Mouse (Mus musculus) thymus, postnatal 14 days (tissue): Measurements from ENCODE around the gene Hyal3.
A peak's percentile ranks its signal among the peaks of the same experiment; 100 is the strongest.

ENCODE experiments used
- DNase-seq: peaks from one replicate; pipeline ENCODE4 v3.0.0; 2021

The Hyal3 gene

DNA sequence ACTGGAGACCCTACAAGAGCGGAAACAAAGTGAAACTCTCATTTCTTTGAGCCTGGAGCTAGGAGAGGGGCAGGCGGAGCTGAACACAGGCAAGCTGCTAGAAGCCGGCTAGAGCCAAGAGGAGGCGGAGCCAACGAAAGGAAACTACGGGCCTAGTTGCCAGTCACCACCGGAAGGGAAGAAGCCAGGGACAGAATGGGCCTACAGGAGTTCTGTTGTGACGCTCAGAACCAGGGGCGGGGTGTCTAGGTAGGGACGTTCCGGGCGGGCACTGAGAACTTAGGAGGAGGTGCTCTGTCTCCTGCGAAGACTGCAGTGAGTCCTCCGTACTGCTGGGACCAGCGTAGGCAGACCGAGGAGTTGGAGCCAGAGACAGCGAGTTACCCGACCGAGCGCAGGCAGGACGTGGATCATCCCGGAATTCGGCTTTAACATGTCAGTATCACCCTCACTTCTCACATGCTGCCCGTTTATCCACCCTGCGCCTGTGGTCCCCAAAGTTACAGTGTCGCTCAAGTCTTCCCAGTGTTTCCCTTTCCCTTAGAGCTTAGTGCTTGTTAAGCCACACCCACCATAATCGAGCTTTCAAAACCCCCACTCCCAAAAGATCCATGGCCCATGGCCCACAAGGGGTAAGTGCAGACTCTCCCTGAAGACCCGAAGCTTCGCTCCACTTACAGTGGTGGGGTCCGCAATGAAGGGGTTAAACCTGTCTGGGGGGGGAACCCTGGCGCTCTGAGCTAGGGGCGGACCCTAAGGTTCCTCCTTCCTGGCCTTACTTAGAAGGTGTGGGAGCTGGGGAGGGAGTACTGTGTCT lies at the start of gene Hyal3:
Hyal3 (plus strand) TSS at position 318 of the 817 bp plus-strand sequence.
- DNase-seq: peak; percentile 89

DNA sequence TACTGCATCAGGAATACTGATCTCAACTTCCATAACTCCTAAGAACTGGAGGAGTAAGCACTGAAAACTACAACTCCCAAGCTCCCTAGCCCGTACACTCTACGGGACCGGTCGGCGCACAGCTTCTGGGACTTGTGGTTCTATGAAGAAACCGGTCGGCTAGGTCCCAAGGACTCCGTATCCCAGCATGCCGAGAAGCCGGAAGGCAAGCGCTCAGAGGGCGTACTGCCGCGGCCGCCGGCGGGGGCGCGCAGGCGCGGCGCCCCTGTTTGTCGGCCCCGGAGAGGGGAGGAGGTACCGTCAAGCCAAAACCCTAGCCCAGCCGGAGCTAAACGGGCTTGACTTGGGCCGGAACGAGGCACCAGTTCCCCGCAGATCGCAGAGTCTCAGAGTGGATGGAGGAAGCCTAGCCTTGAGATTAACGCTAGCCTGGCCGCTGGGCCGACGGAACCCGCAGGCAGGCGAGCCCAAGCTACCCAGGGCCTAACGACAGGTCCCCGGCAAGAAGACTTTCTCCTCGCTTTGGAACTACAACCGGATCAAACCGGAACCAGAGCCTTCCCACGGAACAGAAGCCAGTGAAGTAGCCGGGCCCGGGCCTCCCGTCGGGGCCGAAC lies 46.7 kb upstream of the Hyal3 start, which contains the start of gene Tmem115:
Tmem115 (plus strand) TSS at position 155 of the 617 bp plus-strand sequence.
- peak; percentile 92 for DNase-seq

DNA sequence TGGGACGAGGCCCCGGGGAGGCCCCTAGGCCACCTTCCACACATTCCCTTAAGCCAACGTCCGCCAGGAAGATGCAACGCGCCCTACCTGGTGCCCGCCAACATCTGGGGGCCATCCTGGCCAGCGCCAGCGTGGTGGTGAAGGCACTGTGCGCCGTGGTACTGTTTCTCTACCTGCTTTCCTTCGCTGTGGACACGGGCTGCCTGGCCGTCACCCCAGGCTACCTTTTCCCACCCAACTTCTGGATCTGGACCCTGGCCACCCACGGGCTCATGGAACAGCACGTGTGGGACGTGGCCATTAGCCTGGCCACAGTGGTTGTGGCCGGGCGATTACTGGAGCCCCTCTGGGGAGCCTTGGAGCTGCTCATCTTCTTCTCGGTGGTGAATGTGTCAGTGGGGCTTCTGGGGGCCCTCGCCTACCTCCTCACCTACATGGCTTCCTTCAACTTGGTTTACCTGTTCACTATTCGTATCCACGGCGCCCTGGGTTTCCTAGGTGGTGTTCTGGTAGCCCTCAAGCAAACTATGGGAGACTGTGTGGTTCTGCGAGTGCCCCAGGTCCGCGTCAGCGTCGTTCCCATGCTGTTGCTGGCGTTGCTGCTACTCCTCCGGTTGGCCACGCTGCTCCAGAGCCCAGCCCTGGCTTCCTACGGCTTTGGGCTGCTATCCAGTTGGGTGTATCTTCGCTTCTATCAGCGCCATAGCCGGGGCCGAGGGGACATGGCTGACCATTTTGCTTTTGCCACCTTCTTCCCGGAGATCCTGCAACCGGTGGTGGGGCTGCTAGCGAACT lies 46.0 kb upstream of the Hyal3 start:
- DNase-seq: peak; percentile 35

DNA sequence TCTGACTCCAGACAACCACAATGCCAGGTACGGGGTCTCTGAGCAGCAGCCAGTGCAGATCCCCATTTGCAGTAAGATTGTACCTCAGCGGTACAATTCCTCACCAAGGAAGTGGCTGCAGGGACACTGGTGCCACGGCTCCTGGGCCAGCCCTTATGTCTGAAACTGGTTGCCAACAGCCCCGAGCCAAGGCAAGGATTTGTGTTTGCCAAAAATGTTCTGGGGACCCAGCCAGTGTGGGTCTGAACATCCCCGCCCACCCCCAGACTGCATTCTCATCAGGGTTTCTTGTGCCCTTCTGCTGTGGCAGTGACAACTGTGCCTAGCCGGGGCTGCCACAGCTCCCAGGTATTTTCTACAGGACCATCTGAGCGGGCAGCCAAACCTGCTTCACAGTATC lies 42.4 kb upstream of the Hyal3 start:
- DNase-seq: no peak

DNA sequence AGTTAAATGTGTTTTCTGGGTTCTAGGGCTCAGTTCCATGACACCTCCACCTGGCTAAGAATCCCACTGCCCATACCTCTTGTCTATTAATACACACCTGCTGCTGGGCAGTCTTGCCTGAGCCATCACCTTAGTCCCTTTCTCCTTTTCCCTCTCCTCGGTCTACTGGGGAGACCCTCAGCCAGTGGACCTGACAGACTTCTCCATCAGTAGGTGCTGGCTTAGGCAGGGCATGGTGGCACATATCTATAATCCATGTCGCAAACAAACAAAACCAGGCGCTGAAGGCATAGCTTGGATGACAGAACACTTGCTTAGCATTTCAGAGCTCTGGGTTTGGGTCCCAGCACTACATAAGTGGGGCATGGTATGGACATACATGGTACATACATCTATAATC lies 41.9 kb upstream of the Hyal3 start:
- no peak for DNase-seq

DNA sequence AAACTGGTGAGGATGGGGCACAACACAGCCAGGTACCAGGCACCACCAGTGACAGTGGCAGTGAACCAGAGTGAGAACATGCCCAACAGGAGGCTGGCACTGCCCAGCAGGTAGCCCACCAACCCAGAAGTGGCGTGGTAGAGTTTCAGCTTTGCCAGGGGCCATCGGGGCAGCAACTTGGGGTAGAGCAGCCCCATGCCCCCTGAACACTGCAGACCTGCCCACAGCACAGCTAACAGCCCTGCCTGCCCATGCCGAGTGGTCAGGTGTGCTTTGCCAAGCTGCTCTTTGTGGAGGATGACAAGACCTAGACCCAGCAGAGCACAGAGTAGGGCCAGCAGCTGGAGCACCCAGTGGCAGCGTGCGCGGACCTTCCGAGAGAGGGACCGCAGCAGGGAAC lies 40.7 kb upstream of the Hyal3 start:
- no peak for DNase-seq

DNA sequence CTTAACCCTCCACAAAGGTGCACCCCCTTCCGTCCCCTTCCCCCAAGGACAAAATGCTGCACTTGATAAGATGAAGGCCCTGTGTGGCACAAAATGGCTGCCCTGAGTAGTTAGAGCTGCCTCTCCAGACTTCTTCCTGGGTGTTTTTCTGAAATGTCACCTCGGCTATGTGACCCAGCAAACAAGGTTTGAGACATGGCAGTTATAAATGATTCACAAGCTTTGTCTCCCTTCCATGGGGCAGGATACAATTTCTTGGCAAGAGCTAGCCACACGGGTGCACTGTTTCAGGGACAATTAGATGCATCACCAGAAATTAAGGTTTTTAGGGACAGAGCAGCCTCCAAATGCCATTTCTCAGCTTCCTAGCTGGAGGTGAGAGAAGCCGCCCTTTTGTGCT lies 40.2 kb upstream of the Hyal3 start:
- no peak for DNase-seq

DNA sequence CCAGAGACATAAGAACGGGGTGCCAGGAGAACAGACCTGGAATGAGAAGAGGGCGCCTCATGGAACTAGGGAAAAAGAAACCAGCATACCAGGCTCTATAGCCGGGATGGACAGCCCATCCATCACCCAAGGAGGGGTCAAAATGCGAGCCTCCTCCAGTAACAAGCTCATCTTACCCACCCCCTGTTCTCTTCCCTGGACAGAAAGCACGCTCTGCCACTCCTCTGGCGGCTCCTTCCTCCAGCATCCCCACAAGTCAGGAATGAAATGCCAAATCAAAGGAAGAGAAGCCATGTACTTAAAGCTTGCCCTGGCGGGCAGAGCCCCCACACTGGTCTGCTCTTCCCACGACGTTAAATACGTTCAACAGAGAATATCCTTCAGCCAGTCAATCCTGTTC lies 39.6 kb upstream of the Hyal3 start:
- DNase-seq: no peak

DNA sequence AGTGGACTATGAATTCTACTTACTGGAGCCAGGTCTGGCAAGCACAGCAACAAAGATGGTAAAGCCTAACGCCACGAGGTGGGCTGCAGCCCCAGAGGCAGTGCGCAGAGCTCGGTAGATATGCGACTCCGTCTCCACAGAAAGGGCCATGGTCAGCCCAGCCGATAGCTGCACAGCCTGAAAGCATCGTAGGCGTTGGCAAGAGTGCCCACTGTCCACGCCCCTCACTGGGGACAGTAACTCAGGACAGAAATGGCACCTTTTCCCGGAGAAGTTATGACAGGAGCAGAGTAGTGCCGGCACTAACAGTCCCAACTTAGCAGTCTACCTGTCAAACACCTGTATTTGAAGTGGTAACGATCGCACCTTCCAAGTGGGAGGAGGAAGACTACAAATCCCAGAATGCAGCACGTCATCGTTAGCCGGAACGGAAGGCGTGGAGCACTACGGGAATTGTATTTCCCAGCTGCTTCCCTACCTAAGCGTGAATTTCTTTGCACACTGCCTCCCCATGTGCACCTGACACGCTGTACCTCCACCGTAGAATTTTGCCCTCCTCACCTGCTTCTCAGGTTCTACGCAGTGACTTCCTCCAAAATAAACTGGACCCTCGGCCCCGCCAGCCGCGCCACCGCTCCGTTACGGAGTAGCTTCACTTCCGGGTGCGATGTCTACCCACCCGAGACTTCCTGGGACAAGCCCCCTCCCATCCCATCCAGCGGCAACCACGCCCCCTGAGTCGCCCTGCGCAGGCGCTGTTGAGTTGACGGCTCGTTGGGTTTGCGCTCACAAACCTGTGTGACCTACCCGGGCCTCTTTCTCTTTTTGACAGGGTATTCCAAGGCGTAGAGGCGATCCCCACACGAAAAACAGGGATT lies 38.9 kb upstream of the Hyal3 start, which contains the start of the genes Cyb561d2 and Nprl2:
Cyb561d2 (minus strand) TSS at position 720 of the 878 bp plus-strand sequence.
Nprl2 (plus strand) TSS at position 753 of the 878 bp plus-strand sequence.
- peak; percentile 98 for DNase-seq

DNA sequence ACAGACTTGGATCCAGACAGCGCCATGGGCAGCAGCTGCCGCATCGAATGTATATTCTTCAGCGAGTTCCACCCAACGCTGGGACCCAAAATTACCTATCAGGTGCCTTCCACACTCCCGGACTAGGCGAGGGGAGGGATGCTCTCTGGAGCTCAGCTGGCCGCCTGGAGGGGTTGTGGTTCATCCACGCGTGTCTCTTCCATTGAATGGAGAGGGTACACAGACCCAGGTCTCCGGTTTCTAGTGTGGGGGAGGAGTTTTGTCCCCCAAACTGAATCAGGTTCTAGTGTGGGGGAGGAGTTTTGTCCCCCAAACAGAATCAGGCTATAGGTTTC lies 38.3 kb upstream of the Hyal3 start:
- DNase-seq: no peak

DNA sequence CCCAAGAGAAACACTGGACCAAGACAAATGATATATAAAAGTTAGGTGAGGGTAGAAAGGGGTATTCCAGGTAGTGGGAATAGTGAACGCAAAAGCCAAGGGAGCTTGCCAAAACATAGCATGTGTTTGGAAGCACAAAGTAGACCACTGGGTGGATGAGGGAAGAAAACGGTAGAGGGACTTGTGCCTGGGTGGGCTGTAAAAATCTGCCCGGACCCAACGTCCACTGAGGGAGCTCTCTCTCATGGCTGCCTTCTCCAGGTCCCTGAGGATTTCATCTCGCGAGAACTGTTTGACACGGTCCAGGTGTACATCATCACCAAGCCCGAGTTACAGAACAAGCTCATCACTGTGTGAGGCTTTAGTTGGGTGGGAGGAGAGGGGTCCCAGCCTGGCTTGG lies 37.9 kb upstream of the Hyal3 start:
- DNase-seq: no peak

DNA sequence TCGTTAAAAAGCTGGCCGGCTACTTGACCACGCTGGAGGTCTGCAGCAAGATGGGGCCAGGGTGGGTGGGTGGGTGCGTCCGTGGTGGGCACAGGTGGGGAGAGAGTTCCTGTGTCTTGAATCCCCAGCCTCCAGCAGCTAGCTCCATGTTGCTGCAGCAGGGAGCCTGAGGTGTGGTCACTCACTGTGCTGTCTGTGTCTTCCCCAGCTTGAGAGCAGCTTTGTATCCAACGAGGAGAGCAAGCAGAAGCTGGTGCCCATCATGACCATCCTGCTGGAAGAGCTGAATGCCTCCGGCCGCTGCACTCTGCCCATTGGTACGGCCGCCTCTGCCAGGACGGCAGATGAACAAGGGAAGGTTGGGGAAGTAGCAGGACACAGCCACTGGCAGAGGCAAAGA lies 37.3 kb upstream of the Hyal3 start:
- no peak for DNase-seq

DNA sequence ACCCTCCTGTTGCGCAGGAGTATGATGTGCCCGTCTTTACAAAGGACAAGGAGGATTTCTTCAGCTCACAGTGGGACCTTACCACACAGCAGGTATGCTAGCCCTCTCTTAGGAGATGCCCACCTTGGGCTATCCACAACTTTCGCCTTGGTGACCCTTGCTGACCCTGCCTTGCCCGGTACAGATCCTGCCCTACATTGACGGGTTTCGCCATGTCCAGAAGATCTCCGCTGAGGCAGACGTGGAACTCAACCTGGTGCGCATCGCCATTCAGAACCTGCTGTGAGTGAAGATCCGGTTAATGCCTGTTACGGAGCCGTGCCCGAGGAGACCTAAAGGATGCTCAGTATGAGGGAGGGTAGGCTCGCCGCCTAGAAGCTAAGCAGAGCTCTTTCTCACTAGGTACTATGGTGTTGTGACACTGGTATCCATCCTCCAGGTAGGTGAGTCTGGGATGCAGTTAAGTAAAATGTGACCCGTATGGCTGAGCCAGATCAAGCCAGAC lies 36.4 kb upstream of the Hyal3 start:
- DNase-seq: no peak

DNA sequence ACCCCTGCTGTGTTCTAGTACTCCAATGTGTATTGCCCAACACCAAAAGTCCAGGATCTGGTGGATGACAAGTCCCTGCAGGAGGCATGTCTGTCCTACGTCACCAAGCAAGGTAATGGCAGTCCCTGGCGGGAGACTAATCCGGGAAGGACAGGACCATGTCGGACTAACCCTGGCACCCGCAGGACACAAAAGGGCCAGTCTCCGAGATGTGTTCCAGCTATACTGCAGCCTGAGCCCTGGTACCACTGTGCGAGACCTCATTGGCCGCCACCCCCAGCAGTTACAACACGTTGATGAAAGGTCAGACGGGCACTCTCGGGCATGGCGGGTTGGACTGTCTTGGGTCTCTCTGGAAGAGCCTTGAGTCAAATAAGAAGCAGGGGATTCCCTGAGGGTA lies 35.9 kb upstream of the Hyal3 start:
- no peak for DNase-seq

DNA sequence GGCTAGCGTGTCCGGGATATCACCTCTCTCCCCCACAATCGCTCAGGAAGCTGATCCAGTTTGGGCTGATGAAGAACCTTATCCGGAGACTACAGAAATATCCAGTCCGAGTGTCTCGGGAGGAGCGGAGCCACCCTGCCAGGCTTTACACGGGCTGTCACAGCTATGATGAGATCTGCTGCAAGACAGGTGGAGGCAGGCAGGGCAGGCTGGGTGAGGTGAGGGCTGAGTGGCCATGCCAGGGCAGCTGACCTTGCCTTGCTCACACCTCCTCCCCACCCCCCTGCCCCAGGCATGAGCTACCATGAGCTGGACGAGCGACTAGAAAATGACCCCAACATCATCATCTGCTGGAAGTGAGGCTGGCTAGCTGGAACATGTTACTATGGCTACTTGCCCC lies 35.4 kb upstream of the Hyal3 start:
- no peak for DNase-seq

DNA sequence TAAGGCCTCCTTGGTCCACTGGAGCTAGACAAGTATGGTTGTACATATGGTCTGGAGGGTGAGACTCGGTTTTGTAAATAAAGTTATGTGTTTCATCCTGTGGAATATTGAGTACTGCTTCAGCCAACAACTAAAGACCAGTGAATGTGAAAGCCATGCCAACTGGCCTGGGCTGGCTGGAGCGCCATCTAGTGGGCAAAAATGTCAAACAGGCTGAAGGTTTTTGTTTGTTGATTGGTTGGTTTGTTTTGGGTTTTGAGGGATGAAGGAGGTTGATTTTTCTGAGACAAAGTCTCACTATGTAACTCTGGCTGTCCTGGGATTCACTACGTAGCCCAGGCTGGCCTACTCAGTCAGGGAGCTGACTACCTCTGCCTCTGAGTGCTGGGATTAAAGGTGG lies 35.0 kb upstream of the Hyal3 start:
- peak; percentile 79 for DNase-seq

DNA sequence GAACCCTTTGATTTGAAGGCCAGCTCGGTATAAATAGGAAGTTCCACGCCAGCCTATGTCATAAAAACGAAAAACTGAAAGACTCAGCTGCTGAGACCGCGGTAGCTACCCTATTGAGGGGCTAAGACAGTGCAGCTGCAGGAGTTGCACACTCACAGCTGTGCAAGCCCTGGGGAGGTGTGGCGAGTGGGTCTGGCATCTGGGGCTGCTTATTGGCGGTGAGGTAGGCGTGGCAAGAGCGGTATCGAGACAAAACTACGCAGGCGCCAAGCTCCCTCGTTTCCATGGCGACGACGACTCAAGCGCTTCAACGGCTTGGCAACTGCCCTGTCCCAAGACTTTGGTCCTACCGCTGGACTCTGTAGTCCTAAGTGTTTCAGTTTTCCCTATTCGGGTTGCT lies 33.6 kb upstream of the Hyal3 start, which contains the start of gene Zmynd10:
Zmynd10 (plus strand) TSS at position 273 of the 400 bp plus-strand sequence.
- DNase-seq: peak; percentile 93

DNA sequence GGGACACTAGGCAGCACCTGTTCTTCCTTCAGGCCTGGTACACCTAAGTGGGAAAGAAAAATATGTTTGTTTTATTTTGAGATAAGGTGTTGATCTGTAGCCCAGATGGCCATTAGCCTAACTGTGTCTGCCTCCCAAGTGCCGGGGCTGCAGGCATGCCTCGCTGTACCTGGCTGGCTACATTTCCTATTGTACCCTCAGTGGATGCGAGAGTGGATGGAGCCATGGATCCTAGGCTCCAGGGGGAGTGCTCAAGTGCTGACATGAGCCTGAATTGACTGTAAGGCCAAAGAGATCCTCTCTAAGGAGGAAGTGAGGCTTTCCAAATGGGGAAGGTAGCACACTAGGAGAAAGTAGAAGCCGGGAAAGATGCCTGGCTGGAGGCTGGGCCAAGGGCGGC lies 32.7 kb upstream of the Hyal3 start:
- DNase-seq: no peak

DNA sequence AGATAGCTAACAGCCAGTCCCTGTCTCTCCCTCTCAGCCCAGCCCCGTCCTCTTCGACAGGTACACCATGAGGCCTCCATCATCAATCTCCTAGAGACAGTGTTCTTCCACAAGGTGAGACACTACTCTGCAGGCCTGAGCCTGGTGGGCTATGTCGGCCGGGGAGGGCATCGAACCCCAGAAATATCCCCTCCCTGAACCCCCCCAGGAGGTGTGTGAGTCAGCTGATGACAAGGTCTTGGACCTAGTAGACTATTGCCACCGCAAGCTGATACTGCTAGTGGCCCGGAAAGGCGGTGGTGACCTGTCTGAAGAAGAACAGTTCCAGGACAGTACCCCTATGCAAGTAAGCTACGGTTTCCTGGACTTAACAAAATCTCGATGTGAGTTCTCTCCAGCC lies 31.8 kb upstream of the Hyal3 start:
- no peak for DNase-seq

DNA sequence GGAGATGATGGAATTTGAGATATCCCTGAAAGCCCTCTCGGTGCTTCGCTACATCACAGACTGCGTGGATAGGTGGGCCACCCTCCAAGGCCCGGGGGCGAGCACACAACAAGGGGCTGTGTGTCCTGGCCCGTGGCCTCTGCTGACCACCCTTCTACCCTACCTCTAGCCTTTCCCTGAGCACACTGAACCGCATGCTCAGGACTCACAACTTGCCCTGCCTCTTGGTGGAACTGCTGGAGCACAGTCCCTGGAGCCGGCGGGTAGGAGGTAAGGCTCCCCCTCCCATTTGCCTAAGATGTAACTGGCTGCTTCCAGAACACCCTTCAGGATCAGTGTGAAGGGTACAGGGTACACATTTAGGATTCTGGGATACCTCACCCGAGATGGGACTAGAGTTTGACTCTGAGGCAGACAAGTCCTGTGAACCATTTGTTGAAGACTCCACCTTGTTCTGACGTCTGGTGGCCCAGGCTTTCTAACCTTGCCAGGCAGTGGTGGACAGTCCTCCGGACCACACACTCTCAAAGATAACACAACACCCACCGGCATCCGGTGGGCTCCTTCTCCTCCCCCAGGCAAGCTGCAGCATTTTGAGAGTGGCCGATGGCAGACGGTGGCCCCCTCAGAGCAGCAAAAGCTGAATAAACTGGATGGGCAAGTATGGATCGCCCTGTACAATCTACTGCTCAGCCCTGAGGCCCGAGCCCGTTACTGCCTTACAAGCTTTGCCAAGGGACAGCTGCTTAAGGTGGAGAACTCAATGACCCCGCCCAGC lies 31.1 kb upstream of the Hyal3 start:
- no peak for DNase-seq

DNA sequence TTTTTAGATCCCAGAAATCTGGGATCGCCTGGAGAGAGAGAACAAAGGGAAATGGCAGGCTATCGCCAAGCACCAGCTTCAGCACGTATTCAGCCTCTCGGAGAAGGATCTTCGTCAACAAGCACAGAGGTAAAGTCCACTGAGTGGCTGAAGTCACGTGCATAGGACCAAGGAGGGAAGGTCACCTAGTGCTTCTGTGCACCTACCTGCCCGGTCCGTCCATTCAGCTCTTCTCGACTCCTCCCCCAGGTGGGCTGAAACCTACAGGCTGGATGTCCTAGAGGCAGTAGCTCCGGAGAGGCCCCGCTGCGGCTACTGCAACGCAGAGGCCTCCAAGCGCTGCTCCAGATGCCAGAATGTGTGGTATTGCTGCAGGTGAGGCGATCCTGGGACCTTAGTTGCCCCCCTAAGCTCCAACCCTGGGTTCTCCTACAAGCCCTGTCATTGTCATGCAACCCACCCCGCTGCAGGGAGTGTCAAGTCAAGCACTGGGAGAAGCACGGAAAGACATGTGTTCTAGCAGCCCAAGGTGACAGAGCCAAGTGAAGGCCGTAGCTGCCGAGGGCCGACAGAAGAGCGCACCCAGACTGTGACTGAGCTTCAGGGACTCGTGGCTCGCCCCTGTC lies 30.0 kb upstream of the Hyal3 start:
- DNase-seq: no peak
